Mouse (Mus musculus) erythroblast, embryonic 14.5 days (primary cell): Measurements from ENCODE around the gene Cenpp.

ENCODE experiments used
- GATA1 ChIP-seq: IDR thresholded peaks from 2 replicates; pipeline ENCODE4 v1.6.1; 2012; ENCODE audit warnings: low read length, inconsistent platforms, mixed read lengths
- TAL1 ChIP-seq: IDR thresholded peaks from 3 replicates; pipeline ENCODE4 v1.6.1; 2012; ENCODE audit warnings: low read length, inconsistent platforms, mixed read lengths

GRCm38 (mm10) chr13:49433268-49434029 is 219.1 kb downstream of the Cenpp start:
- TF ChIP-seq GATA1 = no peak
- TF ChIP-seq TAL1 = no peak
